Mouse (Mus musculus): Measurements from ENCODE around the gene Tulp2.

Tulp2 gene

GRCm38 (mm10) chr7:45481374-45481927, at the start of gene Tulp2:
Gene Tulp2 (plus strand): TSS chr7:45481877.
- peak; percentile 73 to 81 for DNase-seq

GRCm38 (mm10) chr7:45433835-45434202, 47.9 kb upstream of the Tulp2 start:
- no peak for DNase-seq

GRCm38 (mm10) chr7:45434203-45435015, 47.3 kb upstream of the Tulp2 start, which contains the start of gene Gys1:
Gene Gys1 (plus strand): TSS chr7:45434844.
- peak; percentile 100 for DNase-seq

- DNase-seq, result no peak
Observed at GRCm38 (mm10) chr7:45435038-45435437, 46.6 kb upstream of the Tulp2 start.

- DNase-seq, result no peak
Observed at GRCm38 (mm10) chr7:45436444-45436843, 45.2 kb upstream of the Tulp2 start.

GRCm38 (mm10) chr7:45437046-45437445, 44.6 kb upstream of the Tulp2 start:
- no peak for DNase-seq

- peak; percentile 36 to 46 for DNase-seq
Observed at GRCm38 (mm10) chr7:45437521-45438276, 44.0 kb upstream of the Tulp2 start, which contains the start of gene Ruvbl2. Gene Ruvbl2 (minus strand): TSS chr7:45438096.

- no peak for DNase-seq
Observed at GRCm38 (mm10) chr7:45443526-45444420, 37.9 kb upstream of the Tulp2 start.

GRCm38 (mm10) chr7:45446589-45446988, 35.1 kb upstream of the Tulp2 start:
- DNase-seq, result no peak

- DNase-seq, result no peak
Observed at GRCm38 (mm10) chr7:45447325-45447990, 34.2 kb upstream of the Tulp2 start.

GRCm38 (mm10) chr7:45449974-45450373, 31.7 kb upstream of the Tulp2 start:
- no peak for DNase-seq

- peak; percentile 90 for DNase-seq
Observed at GRCm38 (mm10) chr7:45451344-45451982, 30.2 kb upstream of the Tulp2 start.

- DNase-seq, result no peak
Observed at GRCm38 (mm10) chr7:45454971-45455370, 26.7 kb upstream of the Tulp2 start.

GRCm38 (mm10) chr7:45455932-45456696, 25.6 kb upstream of the Tulp2 start:
- no peak for DNase-seq

GRCm38 (mm10) chr7:45456721-45457203, 24.9 kb upstream of the Tulp2 start:
- no peak for DNase-seq

GRCm38 (mm10) chr7:45457204-45458060, 24.2 kb upstream of the Tulp2 start:
- DNase-seq, result no peak

- peak; percentile 84 to 86 for DNase-seq
Observed at GRCm38 (mm10) chr7:45458748-45459563, 22.7 kb upstream of the Tulp2 start.

- peak; percentile 92 to 97 for DNase-seq
Observed at GRCm38 (mm10) chr7:45459564-45460140, 22.0 kb upstream of the Tulp2 start, which contains the start of gene Ftl1. Gene Ftl1 (minus strand): TSS chr7:45459884.

Measured in cerebellum, adult 18-20 months (tissue).